Mouse (Mus musculus) myocyte (in vitro differentiated cells): ENCODE measurements at regions not wholly inside any gene's neighbourhood (a gene's known extent, or its start where the extent isn't known, plus 50 kb on each side); places are given as distances from the start of the nearest gene placed in this dataset.

ENCODE experiments used
- MAX ChIP-seq: IDR thresholded peaks from one replicate; pipeline ENCODE4 v1.6.1; 2011; ENCODE audit warnings: low read depth, mild to moderate bottlenecking, control low read depth
- MYOD1 ChIP-seq, 3 experiments: IDR thresholded peaks; one replicate each; pipeline ENCODE4 v1.6.1; 2011; ENCODE audit warnings: control low read depth in 2 of 3, low read depth in 2 of 3, mild to moderate bottlenecking in 2 of 3, moderate library complexity in 1 of 3; ENCODE audit not compliant: insufficient read length in 2 of 3, control insufficient read depth in 1 of 3
- POLR2A ChIP-seq: IDR thresholded peaks from one replicate; pipeline ENCODE4 v1.6.1; 2011; ENCODE audit warnings: low read depth, mild to moderate bottlenecking, control low read depth, moderate library complexity; ENCODE audit not compliant: insufficient read length
- REST ChIP-seq: IDR thresholded peaks from one replicate; pipeline ENCODE4 v1.6.1; 2011; ENCODE audit warnings: mild to moderate bottlenecking, control low read depth, moderate library complexity; ENCODE audit not compliant: insufficient read depth, insufficient read length
- TCF12 ChIP-seq: IDR thresholded peaks from one replicate; pipeline ENCODE4 v1.6.1; 2011; ENCODE audit warnings: mild to moderate bottlenecking, control low read depth; ENCODE audit not compliant: poor library complexity, insufficient read depth, severe bottlenecking
- USF1 ChIP-seq: IDR thresholded peaks from one replicate; pipeline ENCODE4 v1.6.1; 2011; ENCODE audit warnings: low read depth, mild to moderate bottlenecking, control low read depth, moderate library complexity

DNA sequence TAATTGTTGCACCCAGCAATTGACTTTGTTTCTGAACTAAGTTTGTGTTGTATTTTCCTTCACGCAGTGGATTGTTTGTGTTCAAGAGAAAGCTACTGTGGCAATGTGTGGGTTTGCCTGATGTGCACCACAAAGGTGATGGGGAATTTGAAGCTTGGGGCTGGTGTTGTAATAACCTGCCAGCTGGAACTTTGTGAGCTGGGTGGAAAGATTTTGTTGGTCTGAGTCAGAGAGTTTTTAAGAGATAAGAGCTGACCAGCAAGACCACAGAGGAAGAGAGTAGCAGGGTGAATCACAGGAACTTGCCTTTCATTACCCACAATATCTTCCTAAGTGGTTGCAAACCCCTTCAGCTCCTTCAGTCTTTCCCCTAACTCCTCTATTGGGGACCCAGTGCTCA is 797.0 kb upstream of the Grid2 start:
- TF ChIP-seq POLR2A (no peak), USF1 (no peak), REST (no peak), TCF12 (no peak), MYOD1 (IDR thresholded peaks at IDR 0.05; ENCODE audit: control insufficient read depth in 1 of 3, insufficient read length in 2 of 3, low read depth in 2 of 3) (no peak), MAX (no peak)
